Mouse (Mus musculus): ENCODE data around the gene Slc44a5. TPM values are rescaled to one million over a fixed set of nuclear protein-coding genes. Genes with fewer than 3 reads are reported as not detected.
"Not testable (repeated sequence)": the region's sequence is repeated elsewhere in the genome, so short reads cannot be mapped to it uniquely, and the experiment has no call there.

The Slc44a5 gene
- polyA plus RNA-seq, 1 experiment from 2014 or later = 0.45 TPM

DNA sequence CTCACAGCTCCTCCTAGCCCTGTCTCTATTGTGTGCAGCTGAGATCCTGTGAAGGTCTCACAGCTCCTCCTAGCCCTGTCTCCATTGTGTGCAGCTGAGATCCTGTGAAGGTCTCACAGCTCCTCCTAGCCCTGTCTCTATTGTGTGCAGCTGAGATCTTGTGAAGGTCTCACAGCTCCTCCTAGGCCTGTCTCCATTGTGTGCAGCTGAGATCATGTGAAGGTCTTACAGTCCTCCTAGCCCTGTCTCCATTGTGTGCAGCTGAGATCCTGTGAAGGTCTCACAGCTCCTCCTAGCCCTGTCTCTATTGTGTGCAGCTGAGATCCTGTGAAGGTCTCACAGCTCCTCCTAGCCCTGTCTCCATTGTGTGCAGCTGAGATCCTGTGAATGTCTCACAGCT is 98.8 kb downstream of the Slc44a5 start:
- H3K9me3 ChIP-seq; ATAC-seq (ENCODE audit: insufficient number of reproducible peaks, insufficient read depth, low FRiP score, low TSS enrichment, low read depth); H3K27ac ChIP-seq; H3K4me1 ChIP-seq (replicated peaks); H3K36me3 ChIP-seq; H3K4me3 ChIP-seq (replicated peaks); H3K9ac ChIP-seq (replicated peaks); H3K27me3 ChIP-seq; H3K4me2 ChIP-seq: not testable (repeated sequence)

DNA sequence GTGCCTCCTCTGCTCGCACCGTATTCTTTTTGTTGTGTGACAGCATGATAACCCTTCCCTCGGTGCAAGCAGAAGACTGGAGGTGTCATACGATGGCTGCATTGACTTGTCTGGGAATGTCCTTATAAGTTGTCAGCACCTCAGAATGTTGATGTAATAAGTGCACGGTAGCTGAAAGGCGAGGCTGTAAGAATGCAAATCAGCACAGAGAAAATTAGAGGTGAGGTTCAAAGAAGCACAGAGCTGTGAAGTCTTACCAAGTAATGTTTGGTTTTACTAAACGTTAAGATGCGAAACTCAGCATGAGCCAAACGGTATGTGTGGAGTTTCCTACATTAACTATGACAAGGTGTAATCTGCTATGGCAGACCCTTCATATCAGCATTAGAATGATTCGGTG is 102.5 kb downstream of the Slc44a5 start:
- Histone ChIP-seq H3K9ac (replicated peaks) (no peak overlapping the region), H3K4me1 (replicated peaks) (no peaks in the 10 kb centered on the region), H3K4me2 (no peak overlapping the region), H3K4me3 (replicated peaks) (no peak overlapping the region), H3K36me3 (no peaks in the 10 kb centered on the region), H3K9me3 (no peaks in the 10 kb centered on the region), H3K27ac (no peak overlapping the region), H3K27me3 (no peaks in the 10 kb centered on the region)
- WGBS = 80% methylated on average over 10 of the region's 10 CpGs
- ATAC-seq (ENCODE audit: insufficient number of reproducible peaks, insufficient read depth, low FRiP score, low TSS enrichment, low read depth) = no peak

DNA sequence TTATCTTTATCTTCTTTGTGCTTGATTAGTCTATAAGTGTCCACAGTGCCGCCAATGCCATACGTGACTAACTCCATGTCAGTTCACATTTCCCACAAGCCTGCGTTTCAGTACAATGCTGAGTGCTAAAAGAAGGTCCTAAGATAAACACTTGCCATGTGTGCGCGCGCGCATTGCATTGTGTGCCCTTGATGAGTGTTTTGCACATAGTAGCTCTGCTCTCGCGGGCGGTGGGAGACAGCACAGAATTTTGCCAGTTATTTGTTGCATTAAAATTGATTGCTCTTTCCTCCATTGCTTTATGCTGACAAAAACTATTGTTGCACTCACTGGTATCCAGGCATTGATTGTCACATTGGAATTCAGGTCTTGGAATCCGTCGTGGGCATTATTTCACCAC is 108.5 kb downstream of the Slc44a5 start:
- no peaks in the 10 kb centered on the region for H3K9me3 ChIP-seq
- ATAC-seq (ENCODE audit: insufficient number of reproducible peaks, insufficient read depth, low FRiP score, low TSS enrichment, low read depth) = no peak

DNA sequence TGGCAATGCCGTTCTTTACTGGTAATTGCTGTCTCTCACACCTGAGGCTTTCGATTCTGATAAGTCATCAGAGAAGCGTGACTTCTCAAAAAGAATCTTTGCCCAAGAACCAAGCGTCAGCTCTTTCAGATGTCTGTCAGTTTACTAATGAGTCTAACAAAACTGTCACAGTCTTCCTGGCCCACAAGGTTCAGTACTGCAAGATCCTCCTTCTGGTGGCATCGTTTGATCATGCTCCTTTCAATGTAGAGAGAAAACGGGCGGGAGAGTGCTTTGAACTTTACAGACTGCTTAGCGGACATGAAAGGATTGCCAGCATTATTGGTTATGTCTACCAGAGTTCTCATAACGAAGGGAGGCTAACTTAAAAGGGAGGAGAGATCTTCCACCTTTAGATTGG is 109.0 kb downstream of the Slc44a5 start:
- H3K9ac ChIP-seq (replicated peaks) = no peak overlapping the region
- no peaks in the 10 kb centered on the region for H3K36me3 ChIP-seq
- H3K4me3 ChIP-seq (replicated peaks) = no peak overlapping the region
- no peaks in the 10 kb centered on the region for H3K4me1 ChIP-seq (replicated peaks)
- no peak overlapping the region for H3K27ac ChIP-seq
- no peak overlapping the region for H3K4me2 ChIP-seq
- 33% methylated on average over 9 of the region's 9 CpGs for WGBS
- ATAC-seq (ENCODE audit: insufficient number of reproducible peaks, insufficient read depth, low FRiP score, low TSS enrichment, low read depth) = no peak
- no peaks in the 10 kb centered on the region for H3K27me3 ChIP-seq
- no peaks in the 10 kb centered on the region for H3K9me3 ChIP-seq

More for the DNA sequence above, 108.5 kb downstream of the Slc44a5 start:
- Histone ChIP-seq H3K27me3 (no peaks in the 10 kb centered on the region), H3K4me2 (no peak overlapping the region), H3K4me3 (replicated peaks) (no peak overlapping the region), H3K36me3 (no peaks in the 10 kb centered on the region), H3K4me1 (replicated peaks) (no peaks in the 10 kb centered on the region), H3K27ac (no peak overlapping the region), H3K9ac (replicated peaks) (no peak overlapping the region)
- 93% methylated on average over 12 of the region's 12 CpGs for WGBS

DNA sequence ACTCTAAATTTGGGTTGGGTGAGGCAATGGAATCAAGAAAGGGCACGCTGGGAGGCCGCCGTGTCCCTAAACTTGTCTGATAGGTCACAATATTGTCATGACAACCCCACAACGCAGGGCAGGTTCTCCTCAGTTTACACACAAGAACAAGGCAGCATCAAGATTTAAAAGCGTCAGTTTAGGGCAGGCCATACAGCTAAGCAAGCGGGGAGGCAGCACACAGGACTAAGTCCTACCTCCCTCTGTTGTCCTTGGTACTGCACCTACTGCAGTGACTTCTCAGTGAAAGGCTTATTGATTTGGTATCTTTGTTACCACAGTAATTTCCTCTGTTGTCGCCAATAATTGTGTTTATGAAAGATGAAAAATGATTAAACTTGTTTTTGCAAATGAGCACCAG is 109.7 kb downstream of the Slc44a5 start:
- ATAC-seq (ENCODE audit: insufficient number of reproducible peaks, insufficient read depth, low FRiP score, low TSS enrichment, low read depth) = no peak
- Histone ChIP-seq H3K4me1 (replicated peaks) (no peaks in the 10 kb centered on the region), H3K27ac (no peak overlapping the region), H3K4me2 (no peak overlapping the region), H3K27me3 (no peaks in the 10 kb centered on the region), H3K4me3 (replicated peaks) (no peak overlapping the region), H3K36me3 (no peaks in the 10 kb centered on the region), H3K9ac (replicated peaks) (no peak overlapping the region), H3K9me3 (no peaks in the 10 kb centered on the region)
- 68% methylated on average over 7 of the region's 7 CpGs for WGBS

DNA sequence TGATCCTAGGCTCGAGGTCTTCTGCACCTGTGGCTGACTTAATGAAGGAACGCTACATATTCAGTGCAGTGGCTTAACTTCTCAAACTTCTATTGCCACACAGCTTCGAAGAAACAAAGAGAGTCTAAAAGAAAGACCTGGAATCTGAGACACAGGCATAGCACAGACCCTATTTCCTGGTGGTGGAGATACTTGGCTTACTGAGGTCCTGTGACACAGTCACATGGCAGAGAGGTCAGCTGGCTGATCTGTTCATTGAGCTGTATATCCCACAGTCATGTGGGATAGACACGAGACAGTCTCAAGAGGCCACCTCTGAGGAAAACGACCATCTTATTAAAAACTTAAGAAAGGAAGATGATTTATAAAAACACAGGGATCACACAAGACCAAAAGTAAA is 116.8 kb downstream of the Slc44a5 start:
- 76% methylated on average over 5 of the region's 5 CpGs for WGBS
- no peak overlapping the region for H3K4me2 ChIP-seq
- ATAC-seq (ENCODE audit: insufficient number of reproducible peaks, insufficient read depth, low FRiP score, low TSS enrichment, low read depth) = no peak
- no peaks in the 10 kb centered on the region for H3K27me3 ChIP-seq
- H3K9me3 ChIP-seq = no peaks in the 10 kb centered on the region
- H3K4me1 ChIP-seq (replicated peaks) = peaks cover 33% of the 10 kb centered on the region
- H3K27ac ChIP-seq = no peak overlapping the region
- no peak overlapping the region for H3K9ac ChIP-seq (replicated peaks)
- H3K4me3 ChIP-seq (replicated peaks) = no peak overlapping the region
- no peaks in the 10 kb centered on the region for H3K36me3 ChIP-seq

DNA sequence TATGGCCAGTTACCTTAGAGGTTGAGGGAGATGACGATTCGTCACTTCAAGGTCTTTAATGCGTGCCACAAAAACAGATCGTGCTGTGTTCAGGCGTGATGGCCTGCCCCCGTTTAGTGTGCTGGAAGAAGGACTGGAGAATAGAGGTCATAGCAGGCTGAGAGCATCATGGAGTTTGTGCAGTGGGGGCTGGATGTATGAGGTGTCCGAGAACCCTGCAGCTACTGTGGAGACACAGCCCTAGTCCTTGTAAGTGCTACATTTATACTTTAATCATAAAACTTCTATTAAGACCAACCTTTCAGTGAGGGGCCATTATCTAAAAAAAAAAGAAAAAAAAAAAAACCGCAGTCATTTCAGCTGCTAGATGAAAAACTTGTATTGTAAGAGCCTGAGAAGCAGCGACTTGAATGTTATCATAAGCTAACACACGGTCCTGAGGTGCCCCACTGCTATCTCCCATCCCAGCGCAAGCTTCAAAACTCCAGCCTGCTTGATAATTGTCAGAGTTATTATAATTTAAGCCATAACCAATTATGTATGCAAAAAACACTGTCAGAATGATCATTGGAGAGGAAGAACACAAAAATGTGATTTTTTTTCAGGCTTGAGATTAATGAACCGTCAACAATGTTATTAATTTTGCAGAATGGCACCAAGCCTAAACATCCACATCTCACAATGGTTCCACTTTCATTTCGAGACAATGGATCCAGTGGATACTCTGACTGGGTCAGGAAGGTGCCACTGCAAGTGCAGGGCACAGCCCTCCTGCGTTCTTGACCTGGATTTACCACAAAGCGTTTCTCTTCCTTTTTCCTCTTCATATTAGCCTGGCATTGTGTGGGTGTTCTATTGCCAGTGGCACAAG is 118.5 kb downstream of the Slc44a5 start:
- Histone ChIP-seq H3K9me3 (no peaks in the 10 kb centered on the region), H3K27ac (no peak overlapping the region; the same call in 1 of the 2 replicates), H3K9ac (replicated peaks) (no peak overlapping the region), H3K36me3 (no peaks in the 10 kb centered on the region), H3K4me1 (replicated peaks) (peaks cover 33% of the 10 kb centered on the region), H3K4me2 (no peak overlapping the region), H3K4me3 (replicated peaks) (no peak overlapping the region), H3K27me3 (no peaks in the 10 kb centered on the region)
- no peak for ATAC-seq (ENCODE audit: insufficient number of reproducible peaks, insufficient read depth, low FRiP score, low TSS enrichment, low read depth)
- 68% methylated on average over 15 of the region's 15 CpGs for WGBS

DNA sequence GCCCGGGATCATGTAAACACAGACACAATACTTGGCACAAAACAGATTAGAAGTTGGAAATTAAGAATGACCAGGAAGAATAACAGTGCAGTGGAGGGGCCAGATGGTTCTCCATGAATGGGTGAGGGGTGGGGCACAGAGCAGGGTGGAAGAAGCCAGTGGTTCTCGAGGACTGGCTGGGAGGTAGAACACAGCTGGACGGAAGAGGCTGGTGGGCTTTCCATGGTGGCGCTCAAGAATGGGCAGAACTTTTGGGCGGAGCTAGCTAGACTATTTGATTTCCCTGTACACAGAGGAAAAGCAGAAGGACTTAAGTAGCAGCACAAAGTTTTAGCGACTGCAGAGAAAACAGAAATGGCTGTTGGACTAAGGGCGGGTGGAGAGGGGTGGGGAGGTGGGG is 119.2 kb downstream of the Slc44a5 start:
- no peaks in the 10 kb centered on the region for H3K36me3 ChIP-seq
- no peak overlapping the region for H3K4me3 ChIP-seq (replicated peaks)
- H3K27me3 ChIP-seq = no peaks in the 10 kb centered on the region
- H3K4me1 ChIP-seq (replicated peaks) = peaks cover 33% of the 10 kb centered on the region
- no peak for ATAC-seq (ENCODE audit: insufficient number of reproducible peaks, insufficient read depth, low FRiP score, low TSS enrichment, low read depth)
- H3K9me3 ChIP-seq = no peaks in the 10 kb centered on the region
- no peak overlapping the region; the same call in 1 of the 2 replicates for H3K27ac ChIP-seq
- 59% methylated on average over 7 of the region's 7 CpGs for WGBS
- H3K4me2 ChIP-seq = peak overlapping the region; percentile 21
- no peak overlapping the region for H3K9ac ChIP-seq (replicated peaks)

DNA sequence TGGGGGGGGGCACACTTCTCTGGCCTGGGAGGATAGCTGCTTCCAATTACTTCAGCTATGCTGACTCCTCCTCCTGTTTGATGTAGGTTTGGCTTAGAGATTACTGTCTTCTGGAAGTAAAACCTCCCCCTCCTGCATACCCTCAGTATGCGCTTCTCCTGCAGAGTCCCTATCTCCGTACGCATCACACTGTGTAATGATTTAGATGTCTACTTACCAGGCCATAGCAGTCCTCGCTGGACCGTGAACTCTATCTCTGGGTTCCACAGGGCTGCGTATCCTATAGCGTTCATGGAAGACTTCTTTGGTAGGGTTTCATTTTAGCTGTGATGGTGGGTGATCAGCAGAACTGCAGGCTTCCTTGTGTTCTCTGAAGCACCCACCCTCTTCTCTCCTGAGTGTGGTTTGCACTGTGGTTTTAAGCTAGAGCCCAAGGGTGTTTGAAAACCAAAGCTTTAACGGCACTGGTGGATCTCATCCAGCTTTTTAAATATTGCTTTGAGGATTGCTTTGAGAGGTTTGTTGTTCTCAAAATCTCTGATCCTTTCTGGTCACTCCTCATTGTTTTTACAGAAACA is 120.6 kb downstream of the Slc44a5 start:
- H3K4me3 ChIP-seq (replicated peaks) = no peak overlapping the region
- no peak overlapping the region for H3K27ac ChIP-seq
- no peaks in the 10 kb centered on the region for H3K36me3 ChIP-seq
- WGBS = 47% methylated on average over 8 of the region's 8 CpGs
- H3K4me1 ChIP-seq (replicated peaks) = peaks cover 33% of the 10 kb centered on the region
- H3K27me3 ChIP-seq = no peaks in the 10 kb centered on the region
- H3K9ac ChIP-seq (replicated peaks) = no peak overlapping the region
- no peak for ATAC-seq (ENCODE audit: insufficient number of reproducible peaks, insufficient read depth, low FRiP score, low TSS enrichment, low read depth)
- H3K9me3 ChIP-seq = no peaks in the 10 kb centered on the region
- H3K4me2 ChIP-seq = no peak overlapping the region

DNA sequence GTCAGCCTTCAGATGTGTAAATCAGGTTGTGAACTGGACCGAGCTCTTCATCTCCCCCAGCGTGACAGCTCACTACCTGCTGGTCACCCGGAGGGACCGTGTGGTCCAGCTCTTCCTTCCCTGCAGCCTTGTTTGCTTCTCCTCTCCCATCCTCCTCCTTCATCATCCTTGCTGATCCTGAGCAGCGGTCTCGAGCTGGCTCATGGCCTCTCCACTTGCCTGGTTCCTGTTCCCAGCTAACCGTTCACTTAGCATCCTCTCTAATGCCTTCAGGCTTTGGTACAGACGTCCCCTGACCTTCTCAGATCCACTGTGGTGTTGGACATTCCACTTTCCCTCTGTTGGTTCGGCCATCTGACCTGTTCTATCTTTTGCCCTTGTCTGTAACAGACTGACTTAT is 128.4 kb downstream of the Slc44a5 start:
- WGBS = 84% methylated on average over 9 of the region's 9 CpGs
- ATAC-seq (ENCODE audit: insufficient number of reproducible peaks, insufficient read depth, low FRiP score, low TSS enrichment, low read depth) = no peak
- Histone ChIP-seq H3K36me3 (no peaks in the 10 kb centered on the region), H3K4me2 (no peak overlapping the region), H3K9ac (replicated peaks) (no peak overlapping the region), H3K9me3 (no peaks in the 10 kb centered on the region), H3K4me1 (replicated peaks) (no peaks in the 10 kb centered on the region; the same call in 1 of the 2 replicates), H3K4me3 (replicated peaks) (no peak overlapping the region), H3K27me3 (peaks cover 10% of the 10 kb centered on the region; the same call in 1 of the 2 replicates), H3K27ac (no peak overlapping the region)

DNA sequence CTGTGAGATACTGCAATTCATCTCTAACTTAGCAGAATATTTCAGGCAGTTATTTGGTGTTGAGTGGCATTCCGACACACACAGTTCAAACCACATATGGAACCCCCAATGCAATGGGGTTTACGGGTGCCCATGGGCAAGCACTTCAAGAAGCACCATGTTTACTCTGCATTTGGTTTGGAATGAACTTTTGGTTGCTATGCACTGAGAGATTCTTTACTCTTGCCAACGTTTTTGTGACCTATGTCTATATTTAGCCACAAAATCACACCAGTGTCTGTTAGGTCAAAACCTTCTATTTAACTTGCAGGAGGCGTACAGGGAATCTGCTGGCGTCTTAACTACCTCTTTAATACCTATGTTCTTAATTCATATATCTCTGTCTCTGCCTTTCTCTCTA is 137.3 kb downstream of the Slc44a5 start:
- no peaks in the 10 kb centered on the region for H3K27me3 ChIP-seq
- no peak overlapping the region for H3K4me3 ChIP-seq (replicated peaks)
- H3K27ac ChIP-seq = no peak overlapping the region
- no peak overlapping the region for H3K9ac ChIP-seq (replicated peaks)
- no peaks in the 10 kb centered on the region for H3K36me3 ChIP-seq
- H3K4me2 ChIP-seq = no peak overlapping the region
- no peak for ATAC-seq (ENCODE audit: insufficient number of reproducible peaks, insufficient read depth, low FRiP score, low TSS enrichment, low read depth)
- H3K4me1 ChIP-seq (replicated peaks) = peaks cover 6% of the 10 kb centered on the region
- no peaks in the 10 kb centered on the region for H3K9me3 ChIP-seq
- WGBS = 65% methylated on average over 5 of the region's 5 CpGs

DNA sequence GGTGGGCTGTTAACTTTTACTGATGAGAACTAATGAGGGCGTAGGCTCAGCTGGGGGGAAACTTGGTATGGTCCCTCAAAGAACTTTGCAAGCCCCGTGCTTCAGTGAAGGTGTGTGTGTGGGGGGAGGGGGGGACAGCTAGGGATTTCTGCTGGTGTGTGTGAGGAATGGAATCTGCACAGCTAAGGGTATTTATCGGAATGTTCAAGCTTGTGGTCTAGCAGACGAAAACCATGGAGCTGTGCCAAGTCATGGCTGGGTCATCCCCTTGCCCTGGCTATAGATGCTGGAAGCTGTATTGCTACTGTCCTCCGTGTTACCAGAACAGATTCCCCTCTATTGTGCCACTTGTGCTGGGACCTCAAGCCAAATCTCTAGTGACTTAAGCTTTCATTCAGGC is 138.0 kb downstream of the Slc44a5 start:
- Histone ChIP-seq H3K4me3 (replicated peaks) (no peak overlapping the region), H3K4me1 (replicated peaks) (peaks cover 6% of the 10 kb centered on the region), H3K36me3 (no peaks in the 10 kb centered on the region), H3K9ac (replicated peaks) (no peak overlapping the region), H3K9me3 (no peaks in the 10 kb centered on the region), H3K4me2 (no peak overlapping the region), H3K27me3 (no peaks in the 10 kb centered on the region), H3K27ac (no peak overlapping the region)
- 46% methylated on average over 5 of the region's 5 CpGs for WGBS
- ATAC-seq (ENCODE audit: insufficient number of reproducible peaks, insufficient read depth, low FRiP score, low TSS enrichment, low read depth) = no peak

Data from limb, embryonic 12.5 days (tissue).